Mouse (Mus musculus) MEL (cell line): ENCODE results near the gene Rnf123. TPM values are rescaled to one million over a fixed set of nuclear protein-coding genes. Genes with fewer than 3 reads are reported as not detected.

Source experiments
- DNase-seq: peaks from one replicate; pipeline ENCODE4 v3.0.0; 2011; ENCODE audit warnings: low read depth, low spot score
- H3K27ac ChIP-seq: 2 replicates; pipeline ENCODE4 v1.5.1; 2012; ENCODE audit warnings: low read depth, mild to moderate bottlenecking, control low read depth, low read length, moderate library complexity; ENCODE audit not compliant: control insufficient read depth
- H3K27me3 ChIP-seq, 2 experiments: fragments of 150-350 bp in 1 of 2; sonication (generic) in 1 of 2; 2 replicates each; pipeline ENCODE4 v1.6.1; 2012; ENCODE audit warnings: low read length in 2 of 2, mild to moderate bottlenecking in 2 of 2, improper control_type of control experiment in 1 of 2, moderate library complexity in 1 of 2; ENCODE audit not compliant: insufficient read depth in 2 of 2, control insufficient read depth in 1 of 2
- H3K36me3 ChIP-seq, 2 experiments: 2 replicates each; pipeline ENCODE4 v1.6.1; 2012 to 2014; ENCODE audit warnings: low read length in 2 of 2, improper control_type of control experiment in 1 of 2, inconsistent platforms in 1 of 2, mild to moderate bottlenecking in 1 of 2; ENCODE audit not compliant: insufficient read depth in 2 of 2, control insufficient read depth in 1 of 2
- H3K4me1 ChIP-seq, 2 experiments: fragments of 150-350 bp in 1 of 2; sonication (generic) in 1 of 2; 2 replicates each; pipeline ENCODE4 v1.6.1; 2012; ENCODE audit warnings: low read length in 2 of 2, improper control_type of control experiment in 1 of 2, mild to moderate bottlenecking in 1 of 2; ENCODE audit not compliant: insufficient read depth in 2 of 2, control insufficient read depth in 1 of 2
- H3K4me3 ChIP-seq, 2 experiments: fragments of 150-350 bp in 1 of 2; sonication (generic) in 1 of 2; 2 replicates each; pipeline ENCODE4 v1.5.1; 2012; ENCODE audit warnings: low read depth in 2 of 2, low read length in 2 of 2, mild to moderate bottlenecking in 2 of 2, moderate library complexity in 2 of 2, control low read depth in 1 of 2, improper control_type of control experiment in 1 of 2; ENCODE audit not compliant: control insufficient read depth in 1 of 2, insufficient read depth in 1 of 2
- H3K79me2 ChIP-seq: 2 replicates; pipeline ENCODE4 v1.6.1; 2012; ENCODE audit warnings: mild to moderate bottlenecking, low read length, moderate library complexity; ENCODE audit not compliant: control insufficient read depth, poor library complexity, insufficient read depth
- H3K9ac ChIP-seq: 2 replicates; pipeline ENCODE4 v1.6.1; 2012; ENCODE audit warnings: low read depth, mild to moderate bottlenecking, control low read depth, low read length, moderate library complexity; ENCODE audit not compliant: control insufficient read depth, poor library complexity, severe bottlenecking
- H3K9me3 ChIP-seq: fragments of 150-350 bp; sonication (generic); replicated peaks from 2 replicates; pipeline ENCODE4 v1.6.1; 2012; ENCODE audit warnings: mild to moderate bottlenecking, low read length, improper control_type of control experiment, moderate library complexity; ENCODE audit not compliant: insufficient read depth
- BHLHE40 ChIP-seq: IDR thresholded peaks from 2 replicates; pipeline ENCODE4 v1.6.1; 2012; ENCODE audit warnings: low read depth, mild to moderate bottlenecking, inconsistent platforms, low read length, improper control_type of control experiment, borderline replicate concordance
- CHD2 ChIP-seq: IDR thresholded peaks from 2 replicates; pipeline ENCODE4 v1.6.1; 2011; ENCODE audit warnings: low read length, improper control_type of control experiment
- E2F4 ChIP-seq: IDR thresholded peaks from 2 replicates; pipeline ENCODE4 v1.6.1; 2011; ENCODE audit warnings: low read depth, low read length, improper control_type of control experiment, borderline replicate concordance
- EP300 ChIP-seq, 2 experiments: IDR thresholded peaks; 2 replicates each; pipeline ENCODE4 v1.6.1; 2011; ENCODE audit warnings: improper control_type of control experiment in 2 of 2, low read length in 2 of 2, low read depth in 1 of 2, mild to moderate bottlenecking in 1 of 2
- ETS1 ChIP-seq: IDR thresholded peaks from 2 replicates; pipeline ENCODE4 v1.6.1; 2012; ENCODE audit warnings: low read depth, mild to moderate bottlenecking, inconsistent platforms, low read length, improper control_type of control experiment, moderate library complexity
- GABPA ChIP-seq: IDR thresholded peaks from 2 replicates; pipeline ENCODE4 v1.6.1; 2012; ENCODE audit warnings: low read depth, mild to moderate bottlenecking, inconsistent platforms, low read length, improper control_type of control experiment, moderate library complexity
- GATA1 ChIP-seq: IDR thresholded peaks from 2 replicates; pipeline ENCODE4 v1.6.1; 2011; ENCODE audit warnings: low read depth, low read length, improper control_type of control experiment
- HCFC1 ChIP-seq: IDR thresholded peaks from 2 replicates; pipeline ENCODE4 v1.6.1; 2012; ENCODE audit warnings: low read depth, mild to moderate bottlenecking, inconsistent platforms, low read length, improper control_type of control experiment, moderate library complexity
- MAFK ChIP-seq: IDR thresholded peaks from 2 replicates; pipeline ENCODE4 v1.6.1; 2011; ENCODE audit warnings: low read depth, mild to moderate bottlenecking, low read length, improper control_type of control experiment, borderline replicate concordance
- MAX ChIP-seq: IDR thresholded peaks from 2 replicates; pipeline ENCODE4 v1.6.1; 2011; ENCODE audit warnings: low read length, improper control_type of control experiment
- MAZ ChIP-seq: IDR thresholded peaks from 2 replicates; pipeline ENCODE4 v1.6.1; 2012; ENCODE audit warnings: low read depth, mild to moderate bottlenecking, inconsistent platforms, low read length, improper control_type of control experiment
- MEF2A ChIP-seq: IDR thresholded peaks from 2 replicates; pipeline ENCODE4 v1.6.1; 2014; ENCODE audit warnings: low read depth, mild to moderate bottlenecking, inconsistent platforms, low read length, improper control_type of control experiment; ENCODE audit not compliant: poor library complexity, insufficient replicate concordance, severe bottlenecking; ENCODE audit errors: extremely low read depth
- MXI1 ChIP-seq: IDR thresholded peaks from 2 replicates; pipeline ENCODE4 v1.6.1; 2011; ENCODE audit warnings: mild to moderate bottlenecking, low read depth, low read length, improper control_type of control experiment
- MYB ChIP-seq: IDR thresholded peaks from 2 replicates; pipeline ENCODE4 v1.6.1; 2011; ENCODE audit warnings: mild to moderate bottlenecking, low read depth, low read length, improper control_type of control experiment
- MYC ChIP-seq: IDR thresholded peaks from 2 replicates; pipeline ENCODE4 v1.6.1; 2011; ENCODE audit warnings: low read depth, mild to moderate bottlenecking, low read length, improper control_type of control experiment, moderate library complexity
- NELFE ChIP-seq: IDR thresholded peaks from 2 replicates; pipeline ENCODE4 v1.6.1; 2011; ENCODE audit warnings: low read depth, low read length, improper control_type of control experiment
- NRF1 ChIP-seq: IDR thresholded peaks from 2 replicates; pipeline ENCODE4 v1.6.1; 2014; ENCODE audit warnings: low read depth, mild to moderate bottlenecking, inconsistent platforms, low read length, improper control_type of control experiment, moderate library complexity; ENCODE audit not compliant: poor library complexity, insufficient read depth, severe bottlenecking
- POLR2A ChIP-seq, 2 experiments: IDR thresholded peaks; 2 replicates each; pipeline ENCODE4 v1.6.1; 2011 to 2012; ENCODE audit warnings: low read length in 2 of 2, mild to moderate bottlenecking in 2 of 2, control low read depth in 1 of 2, improper control_type of control experiment in 1 of 2, low read depth in 1 of 2, moderate library complexity in 1 of 2; ENCODE audit not compliant: control insufficient read depth in 1 of 2, insufficient read depth in 1 of 2, poor library complexity in 1 of 2
- POLR2AphosphoS5 ChIP-seq: IDR thresholded peaks from 2 replicates; pipeline ENCODE4 v1.6.1; 2012; ENCODE audit warnings: low read depth, borderline replicate concordance, mild to moderate bottlenecking, inconsistent platforms, low read length, moderate library complexity, mixed read lengths
- RAD21 ChIP-seq: IDR thresholded peaks from 2 replicates; pipeline ENCODE4 v1.6.1; 2011; ENCODE audit warnings: mild to moderate bottlenecking, low read depth, low read length, improper control_type of control experiment
- RCOR1 ChIP-seq: IDR thresholded peaks from 2 replicates; pipeline ENCODE4 v1.6.1; 2012; ENCODE audit warnings: low read depth, mild to moderate bottlenecking, inconsistent platforms, low read length, improper control_type of control experiment
- SIN3A ChIP-seq: IDR thresholded peaks from 2 replicates; pipeline ENCODE4 v1.6.1; 2012; ENCODE audit warnings: low read length, improper control_type of control experiment, inconsistent platforms
- SMC3 ChIP-seq: IDR thresholded peaks from 2 replicates; pipeline ENCODE4 v1.6.1; 2011; ENCODE audit warnings: low read depth, low read length, improper control_type of control experiment
- TAL1 ChIP-seq: IDR thresholded peaks from 2 replicates; pipeline ENCODE4 v1.6.1; 2012; ENCODE audit warnings: mild to moderate bottlenecking, inconsistent platforms, low read length, moderate library complexity, mixed read lengths
- TBP ChIP-seq: IDR thresholded peaks from 2 replicates; pipeline ENCODE4 v1.8.0; 2011; ENCODE audit warnings: low read depth, low read length, improper control_type of control experiment
- TCF12 ChIP-seq: IDR thresholded peaks from 2 replicates; pipeline ENCODE4 v1.6.1; 2014; ENCODE audit warnings: low read depth, mild to moderate bottlenecking, inconsistent platforms, low read length, improper control_type of control experiment, moderate library complexity
- USF1 ChIP-seq: IDR thresholded peaks from 2 replicates; pipeline ENCODE4 v1.6.1; 2014; ENCODE audit warnings: low read depth, mild to moderate bottlenecking, inconsistent platforms, low read length, improper control_type of control experiment, moderate library complexity
- USF2 ChIP-seq, 2 experiments: IDR thresholded peaks; 2 replicates each; pipeline ENCODE4 v1.6.1; 2011 to 2012; ENCODE audit warnings: improper control_type of control experiment in 2 of 2, low read length in 2 of 2, borderline replicate concordance in 1 of 2, inconsistent platforms in 1 of 2, low read depth in 1 of 2, mild to moderate bottlenecking in 1 of 2; ENCODE audit not compliant: insufficient read depth in 1 of 2
- ZKSCAN1 ChIP-seq: IDR thresholded peaks from 2 replicates; pipeline ENCODE4 v1.6.1; 2012; ENCODE audit warnings: low read depth, mild to moderate bottlenecking, inconsistent platforms, low read length, improper control_type of control experiment, moderate library complexity
- polyA plus RNA-seq, 2 experiments: library from polyadenylated mRNA; stranded (reverse) in 1 of 2; unstranded in 1 of 2; fragments of >175 nt in 1 of 2; fragments of >200 nt in 1 of 2; gene quantifications; 2 replicates each; pipeline versions ENCODE4 v1.2.1 to v1.2.4; 2012; ENCODE audit warnings: low replicate concordance in 2 of 2, low read depth in 1 of 2; ENCODE audit not compliant: insufficient read length in 2 of 2, insufficient read depth in 1 of 2, missing spikeins in 1 of 2
- total RNA-seq: library from RNA; depleted of rRNA; stranded (reverse); fragments of 300-350 nt; gene quantifications from 2 replicates; pipeline ENCODE4 v1.2.3, GENCODE M21; 2012

Gene Rnf123
- total and polyA plus RNA-seq, 3 experiments: 28.5 to 74.8 TPM; not detected in 1

GRCm38 (mm10) chr9:108094184-108094941 is 11.2 kb upstream of the Rnf123 start, which contains the start of gene Apeh (continued):
- TF ChIP-seq MEF2A (no peak), TCF12 (0 out of 2 replicates have a peak, but pooled peaks have one; percentile 24), MAFK (no peak), GABPA (no peak), NELFE (peak; percentile 87), MYB (no peak), RAD21 (no peak), EP300 (IDR thresholded peaks at IDR 0.05; ENCODE audit: low read depth in 1 of 2, low read length in 2 of 2) (no peak), ZKSCAN1 (no peak), MYC (no peak), E2F4 (no peak), GATA1 (no peak), TBP (0 out of 2 replicates have a peak, but pooled peaks have one; percentile 18), RCOR1 (no peak), SIN3A (peak; percentile 78), USF1 (no peak), MXI1 (peak; percentile 69), SMC3 (no peak), MAZ (0 out of 2 replicates have a peak, but pooled peaks have one; percentile 51), TAL1 (no peak), HCFC1 (peak; percentile 77; the same call in 1 of the 2 replicates), MAX (no peak; the same call in 1 of the 2 replicates), POLR2A (IDR thresholded peaks at IDR 0.05; ENCODE audit: control insufficient read depth in 1 of 2, insufficient read depth in 1 of 2, low read depth in 1 of 2, low read length in 2 of 2, poor library complexity in 1 of 2) (peak; percentile 43 to 86; a peak in 3 of 4 replicates), CHD2 (no peak), POLR2AphosphoS5 (no peak)
- TF ChIP-seq, all 39 proteins: peak for 11

- Histone ChIP-seq H3K9me3 (no peaks in the 10 kb centered on the region), H3K4me3 (peak overlapping the region; percentile 77 to 82), H3K36me3 (no peaks in the 10 kb centered on the region; a peak in 1 of 4 replicates), H3K9ac (peak overlapping the region; percentile 93)
- TF ChIP-seq NRF1 (no peak), EP300 (IDR thresholded peaks at IDR 0.05; ENCODE audit: low read depth in 1 of 2, low read length in 2 of 2) (no peak), SIN3A (no peak), SMC3 (no peak), USF2 (IDR thresholded peaks at IDR 0.05; ENCODE audit: borderline replicate concordance in 1 of 2, insufficient read depth in 1 of 2, low read depth in 1 of 2, low read length in 2 of 2) (no peak), ETS1 (no peak), BHLHE40 (no peak)
- TF ChIP-seq, all 39 proteins: peak for 0
- H3K27ac ChIP-seq: 0 out of 2 replicates have a peak overlapping the region, but pooled peaks have one; percentile 2
- no peaks in the 10 kb centered on the region for H3K27me3 ChIP-seq
- H3K4me1 ChIP-seq: peaks cover 3 to 10% of the 10 kb centered on the region in 2 experiments; a peak in 3 of 4 replicates
- no peak for DNase-seq
- H3K79me2 ChIP-seq: peaks cover 10% of the 10 kb centered on the region
These were observed 10.4 kb upstream of the Rnf123 start for GRCm38 (mm10) chr9:108093586-108093985.
